Mouse (Mus musculus) kidney, postnatal 14 days (tissue): ENCODE data around the gene Rasip1.

ENCODE experiments used
- DNase-seq: peaks from one replicate; pipeline ENCODE4 v3.0.0; 2022; ENCODE audit warnings: mixed read lengths

Rasip1 gene

GRCm38 (mm10) chr7:45625481-45625880 is 1.8 kb upstream of the Rasip1 start:
- DNase-seq = no peak

GRCm38 (mm10) chr7:45626571-45627076 is 664 bp upstream of the Rasip1 start:
- no peak for DNase-seq

GRCm38 (mm10) chr7:45628364-45629294 is 1.3 kb downstream of the Rasip1 start:
- peak; percentile 93 for DNase-seq

- DNase-seq = no peak
These were observed 3.0 kb downstream of the Rasip1 start for GRCm38 (mm10) chr7:45630064-45630907.

- peak; percentile 54 for DNase-seq
These were observed 5.2 kb downstream of the Rasip1 start for GRCm38 (mm10) chr7:45632499-45632898.

GRCm38 (mm10) chr7:45634946-45635681 is 7.8 kb downstream of the Rasip1 start:
- DNase-seq = peak; percentile 50

GRCm38 (mm10) chr7:45635711-45636688 is 8.7 kb downstream of the Rasip1 start:
- DNase-seq = peak; percentile 82

- no peak for DNase-seq
These were observed 10.4 kb downstream of the Rasip1 start for GRCm38 (mm10) chr7:45637710-45638109.

GRCm38 (mm10) chr7:45638623-45639401 is 11.5 kb downstream of the Rasip1 start:
- peak; percentile 95 for DNase-seq

- peak; percentile 20 for DNase-seq
These were observed 12.3 kb downstream of the Rasip1 start, which contains the start of gene Mamstr for GRCm38 (mm10) chr7:45639561-45640027. Mamstr (plus strand) TSS chr7:45639977.

GRCm38 (mm10) chr7:45640191-45640957 is 13.1 kb downstream of the Rasip1 start:
- DNase-seq = peak; percentile 55

- peak; percentile 43 for DNase-seq
These were observed 14.2 kb downstream of the Rasip1 start for GRCm38 (mm10) chr7:45641391-45642040.

GRCm38 (mm10) chr7:45642083-45642482 is 14.8 kb downstream of the Rasip1 start:
- DNase-seq = no peak

GRCm38 (mm10) chr7:45642503-45643255 is 15.4 kb downstream of the Rasip1 start:
- no peak for DNase-seq

- DNase-seq = peak; percentile 95
These were observed 16.3 kb downstream of the Rasip1 start for GRCm38 (mm10) chr7:45643441-45644178.

- DNase-seq = no peak
These were observed 16.9 kb downstream of the Rasip1 start for GRCm38 (mm10) chr7:45644183-45644582.

- DNase-seq = no peak
These were observed 17.7 kb downstream of the Rasip1 start for GRCm38 (mm10) chr7:45644872-45645590.
